Mouse (Mus musculus): ENCODE measurements around the gene Sdc4.
A peak's percentile ranks its signal among the peaks of the same experiment; 100 is the strongest.

Sdc4 gene

GRCm38 (mm10) chr2:164431676-164432465 lies 11.8 kb downstream of the Sdc4 start:
- DNase-seq (ENCODE audit: low spot score in 2 of 2) = no peak

GRCm38 (mm10) chr2:164430697-164431096 lies 13.0 kb downstream of the Sdc4 start:
- no peak for DNase-seq (ENCODE audit: low spot score in 2 of 2)

GRCm38 (mm10) chr2:164429881-164430615 lies 13.6 kb downstream of the Sdc4 start:
- DNase-seq (ENCODE audit: low spot score in 2 of 2) = no peak

- no peak for DNase-seq (ENCODE audit: low spot score in 2 of 2)
Measured at GRCm38 (mm10) chr2:164428451-164428850, 15.2 kb downstream of the Sdc4 start.

GRCm38 (mm10) chr2:164426952-164427351 lies 16.7 kb downstream of the Sdc4 start:
- no peak for DNase-seq (ENCODE audit: low spot score in 2 of 2)

GRCm38 (mm10) chr2:164426121-164426520 lies 17.6 kb downstream of the Sdc4 start:
- DNase-seq (ENCODE audit: low spot score in 2 of 2) = no peak

- DNase-seq (ENCODE audit: low spot score in 2 of 2) = no peak
Measured at GRCm38 (mm10) chr2:164425401-164425800, 18.3 kb downstream of the Sdc4 start.

- DNase-seq (ENCODE audit: low spot score in 2 of 2) = no peak
Measured at GRCm38 (mm10) chr2:164424406-164424805, 19.3 kb downstream of the Sdc4 start.

- DNase-seq (ENCODE audit: low spot score in 2 of 2) = no peak
Measured at GRCm38 (mm10) chr2:164423464-164423863, 20.2 kb downstream of the Sdc4 start.

- DNase-seq (ENCODE audit: low spot score in 2 of 2) = peak in 1 of 2 experiments; percentile 18
Measured at GRCm38 (mm10) chr2:164422675-164423393, 20.9 kb downstream of the Sdc4 start.

- no peak for DNase-seq (ENCODE audit: low spot score in 2 of 2)
Measured at GRCm38 (mm10) chr2:164421979-164422378, 21.7 kb downstream of the Sdc4 start.

- no peak for DNase-seq (ENCODE audit: low spot score in 2 of 2)
Measured at GRCm38 (mm10) chr2:164421306-164421705, 22.4 kb downstream of the Sdc4 start.

- no peak for DNase-seq (ENCODE audit: low spot score in 2 of 2)
Measured at GRCm38 (mm10) chr2:164419489-164419888, 24.2 kb downstream of the Sdc4 start.

- DNase-seq (ENCODE audit: low spot score in 2 of 2) = no peak
Measured at GRCm38 (mm10) chr2:164418308-164418875, 25.3 kb downstream of the Sdc4 start.

GRCm38 (mm10) chr2:164417198-164417597 lies 26.5 kb downstream of the Sdc4 start:
- DNase-seq (ENCODE audit: low spot score in 2 of 2) = no peak

- no peak for DNase-seq (ENCODE audit: low spot score in 2 of 2)
Measured at GRCm38 (mm10) chr2:164414581-164414980, 29.1 kb downstream of the Sdc4 start.

- DNase-seq (ENCODE audit: low spot score in 2 of 2) = no peak
Measured at GRCm38 (mm10) chr2:164414167-164414566, 29.5 kb downstream of the Sdc4 start.

- peak in 1 of 2 experiments; percentile 46 for DNase-seq (ENCODE audit: low spot score in 2 of 2)
Measured at GRCm38 (mm10) chr2:164407708-164408107, 36.0 kb downstream of the Sdc4 start.

- no peak for DNase-seq (ENCODE audit: low spot score in 2 of 2)
Measured at GRCm38 (mm10) chr2:164405519-164405918, 38.2 kb downstream of the Sdc4 start.

GRCm38 (mm10) chr2:164405060-164405459 lies 38.6 kb downstream of the Sdc4 start, which contains the start of gene Matn4:
Gene Matn4 (minus strand): TSS chr2:164405160.
- no peak for DNase-seq (ENCODE audit: low spot score in 2 of 2)

GRCm38 (mm10) chr2:164404082-164404990 lies 39.4 kb downstream of the Sdc4 start:
- DNase-seq (ENCODE audit: low spot score in 2 of 2) = no peak
